In genomic region chr5:120139224-120139623, GRCm38 (mm10) we compare ENCODE assay signal across 12 mouse cellular contexts. TPM values are rescaled to one million over a fixed set of nuclear protein-coding genes. Genes with fewer than 3 reads are reported as not detected.
DNase-seq lines count a peak whose midpoint lies in the region; ATAC-seq and TF ChIP-seq lines count a peak whose summit lies in the region.
"Had no signal": no experiment of that assay in that cellular context is flagged by ENCODE, and none has a peak within 500 bp of the region (broad histone marks: within the 10 kb centered on the region; RNA-seq: fewer than 3 reads in every experiment).

No protein-coding gene starts in this region.

- in situ Hi-C loops in CH12.LX (cut with MboI; ENCODE audit: low pct_ligation_motif_present, low pct_unique_long_range_greater_than_20kb, low sequenced_read_pairs) = loop anchor here (25.0 kb wide), 1 partner anchor 473 kb away; the partner anchor contains the start of genes Ddx54 and Rita1

- TF ChIP-seq RAD21 in CH12.LX (IDR thresholded peaks at IDR 0.05; ENCODE audit: low read depth, low read length) = no peak

- no peak for DNase-seq in heart, adult 8-10 months (ENCODE audit: low spot score)
- DNase-seq in CH12.LX (ENCODE audit: extremely low read depth) = peak; percentile 85
- DNase-seq in gastrocnemius, adult 8-10 months (ENCODE audit: low spot score in 2 of 2) = peak; percentile 31 to 42
- peak; percentile 5 for DNase-seq in lung, postnatal 25 days (ENCODE audit: low spot score)
- no peak for DNase-seq in adrenal gland, adult 8-10 months
- DNase-seq in cerebellum, adult 11-12 months = no peak
- DNase-seq in urinary bladder, postnatal 4 days (ENCODE audit: low spot score in 2 of 2) = no peak
- DNase-seq: adrenal gland, postnatal 10 days; cerebellum, postnatal 25 days; left cerebral cortex, postnatal 4 days had no signal

- H3K27ac ChIP-seq in heart, embryonic 11.5 days (ENCODE audit: low read depth, low read length) = peak overlapping the region; percentile 67
- 0 out of 2 replicates have a peak overlapping the region, but pooled peaks have one; percentile 9 for H3K27ac ChIP-seq in CH12.LX (ENCODE audit: insufficient read depth, low read depth)

- H3K79me2 ChIP-seq in CH12.LX (replicated peaks; ENCODE audit: control insufficient read depth, extremely low read depth, insufficient read depth, poor library complexity, severe bottlenecking) = no peaks in the 10 kb centered on the region

- TF ChIP-seq CTCF in CH12.LX (conservative IDR thresholded peaks at IDR 0.05 in 1 of 2, IDR thresholded peaks at IDR 0.05 in 1 of 2; ENCODE audit: low read depth in 2 of 2, low read length in 2 of 2) = no peak

- no peak for TF ChIP-seq EP300 in CH12.LX (IDR thresholded peaks at IDR 0.05; ENCODE audit: low read length)

- peaks cover 7% of the 10 kb centered on the region; the same call in 1 of the 2 replicates for H3K36me3 ChIP-seq in heart, embryonic 11.5 days (ENCODE audit: control insufficient read depth, insufficient read depth, low read length)
- peaks cover 84 to 98% of the 10 kb centered on the region in 2 experiments for H3K36me3 ChIP-seq in CH12.LX (replicated peaks in 1 of 2; ENCODE audit: control insufficient read depth in 1 of 2, insufficient read depth in 1 of 2, low read length in 1 of 2)

- peak overlapping the region; percentile 30 for H3K4me3 ChIP-seq in heart, embryonic 11.5 days (ENCODE audit: low read depth, low read length)
- H3K4me3 ChIP-seq in CH12.LX (replicated peaks in 1 of 3; ENCODE audit: low read depth in 2 of 3, low read length in 2 of 3, poor library complexity in 1 of 3) = peak overlapping the region in 1 of 3 experiments; percentile 44

- H3K9ac ChIP-seq in heart, embryonic 11.5 days (ENCODE audit: low read depth, low read length) = peak overlapping the region; percentile 66; the same call in 1 of the 2 replicates
- H3K9ac ChIP-seq in CH12.LX (ENCODE audit: insufficient read depth, low read depth) = no peak overlapping the region

- no peaks in the 10 kb centered on the region for H3K9me3 ChIP-seq in heart, embryonic 11.5 days (replicated peaks; ENCODE audit: control insufficient read depth, low read length)
- H3K9me3 ChIP-seq in CH12.LX (replicated peaks; ENCODE audit: low read length) = no peaks in the 10 kb centered on the region

- ATAC-seq in heart, embryonic 11.5 days (replicated peaks; ENCODE audit: insufficient number of reproducible peaks, low FRiP score, low TSS enrichment) = peak; percentile 71
- ATAC-seq: intestine, embryonic 16.5 days had no signal

- no peaks in the 10 kb centered on the region for H3K27me3 ChIP-seq in heart, embryonic 11.5 days (ENCODE audit: control insufficient read depth, insufficient read depth, low read length)
- H3K27me3 ChIP-seq in CH12.LX (replicated peaks) = no peaks in the 10 kb centered on the region

- WGBS in heart, embryonic 11.5 days (ENCODE audit: insufficient replicate concordance) = 45% methylated on average over 8 of the region's 8 CpGs

- peaks cover 29% of the 10 kb centered on the region for H3K4me1 ChIP-seq in heart, embryonic 11.5 days (ENCODE audit: control insufficient read depth, insufficient read depth, low read length)
- peaks cover 3 to 31% of the 10 kb centered on the region in 2 experiments; a peak in 2 of 4 replicates for H3K4me1 ChIP-seq in CH12.LX (ENCODE audit: control insufficient read depth in 1 of 2, insufficient read depth in 2 of 2)

- H3K4me2 ChIP-seq in heart, embryonic 11.5 days = peak overlapping the region; percentile 47
- no peak overlapping the region for H3K4me2 ChIP-seq in CH12.LX (ENCODE audit: insufficient read depth, low read depth, poor library complexity, severe bottlenecking)

- no peak for TF ChIP-seq POLR2A in CH12.LX (IDR thresholded peaks at IDR 0.05; ENCODE audit: low read depth, low read length)

- dilution Hi-C loops in CH12.LX (cut with MboI; ENCODE audit: extremely low pct_ligation_motif_present, extremely low pct_unique_long_range_greater_than_20kb, low sequenced_read_pairs) = no loop called here

TF ChIP-seq in CH12.LX, 34 proteins besides CTCF, POLR2A, EP300 and RAD21:
- TF ChIP-seq PAX5 (IDR thresholded peaks at IDR 0.05; ENCODE audit: low read length) = no peak
- no peak for TF ChIP-seq MEF2A (IDR thresholded peaks at IDR 0.05; ENCODE audit: borderline replicate concordance, low read depth, low read length)
- no peak; the same call in 1 of the 2 replicates for TF ChIP-seq MYC (IDR thresholded peaks at IDR 0.05; ENCODE audit: low read depth, low read length)
- no peak for TF ChIP-seq CHD1 (IDR thresholded peaks at IDR 0.05; ENCODE audit: low read depth, low read length)
- TF ChIP-seq E2F4 (IDR thresholded peaks at IDR 0.05; ENCODE audit: insufficient replicate concordance, low read depth, low read length) = no peak
- peak; percentile 67 for TF ChIP-seq ELF1 (IDR thresholded peaks at IDR 0.05; ENCODE audit: low read depth, low read length)
- TF ChIP-seq USF2 (conservative IDR thresholded peaks at IDR 0.05; ENCODE audit: low read depth, low read length) = peak; percentile 48; the same call in 1 of the 2 replicates
- no peak for TF ChIP-seq JUN (IDR thresholded peaks at IDR 0.05; ENCODE audit: insufficient read depth, low read depth, low read length)
- TF ChIP-seq SMC3 (IDR thresholded peaks at IDR 0.05; ENCODE audit: low read depth, low read length) = no peak
- peak; percentile 27; the same call in 1 of the 2 replicates for TF ChIP-seq TCF12 (IDR thresholded peaks at IDR 0.05; ENCODE audit: low read depth, low read length)
- TF ChIP-seq ZNF384 (IDR thresholded peaks at IDR 0.05; ENCODE audit: low read depth, low read length) = no peak
- TF ChIP-seq ZKSCAN1 (IDR thresholded peaks at IDR 0.05; ENCODE audit: borderline replicate concordance, low read depth, low read length) = no peak
- no peak for TF ChIP-seq NRF1 (IDR thresholded peaks at IDR 0.05; ENCODE audit: low read depth, low read length)
- peak; percentile 62; the same call in 1 of the 2 replicates for TF ChIP-seq MAX (IDR thresholded peaks at IDR 0.05; ENCODE audit: low read length)
- no peak for TF ChIP-seq MAFK (IDR thresholded peaks at IDR 0.05; ENCODE audit: insufficient replicate concordance, low read length)
- peak; percentile 65 for TF ChIP-seq USF1 (IDR thresholded peaks at IDR 0.05; ENCODE audit: low read depth, low read length)
TF ChIP-seq in CH12.LX: peak in this region for 5.

RNA-seq across cellular contexts. Expression of gene Rbm19, which starts 23.0 kb away (rescaled TPM):
- 13.5 and 15.8 TPM in 2 replicates for polyA plus RNA-seq in heart, embryonic 11.5 days (2014; fragmentation: Nextera tagmentation; extraction: Ambion mirVana)
- 10 to 100 TPM; 18.9 to 25.9 (median 21.1) TPM for total RNA-seq in heart, adult 8-10 months (2022)
- total RNA-seq in CH12.LX (2012; rRNA removed) (56.5 and 76.1 TPM in 2 replicates), CH12.LX (2014; rRNA removed) (30.6 and 36.2 TPM in 2 replicates)
- polyA plus RNA-seq in CH12.LX (2012; ENCODE audit: insufficient read length, low read depth) = 81.4 and 94.6 TPM in 2 replicates
- total RNA-seq in gastrocnemius, adult 8-10 months (2022) = 10 to 100 TPM; 15.2 to 25.1 (median 16.6) TPM
- total RNA-seq in adrenal gland, adult 8-10 months (2022) = 10 to 100 TPM; 25.8 to 27.7 (median 27.3) TPM

Comparison
In these comparisons a context has a peak if more than half of its experiments do, and no peak if none do; other contexts are left out.
1. DNase-seq: peak in CH12.LX (single experiment), gastrocnemius, adult 8-10 months (2 of 2) and lung, postnatal 25 days (single experiment); none in heart, adult 8-10 months (single experiment), adrenal gland, adult 8-10 months (single experiment), cerebellum, adult 11-12 months (single experiment) and urinary bladder, postnatal 4 days (0 of 2).